Mouse (Mus musculus) CH12.LX (cell line): ENCODE results near the gene Tapt1. TPM values are rescaled to one million over a fixed set of nuclear protein-coding genes. Genes with fewer than 3 reads are reported as not detected.

Experiments
- DNase-seq: peaks from one replicate; pipeline ENCODE4 v3.0.0-alpha.2; 2013; ENCODE audit errors: extremely low read depth
- H3K27ac ChIP-seq: 2 replicates; pipeline ENCODE4 v1.5.1; 2012; ENCODE audit warnings: low read depth, mild to moderate bottlenecking, control low read depth, moderate library complexity; ENCODE audit not compliant: insufficient read depth
- H3K27me3 ChIP-seq: replicated peaks from 2 replicates; pipeline ENCODE3; 2012; ENCODE audit warnings: inconsistent platforms
- H3K36me3 ChIP-seq, 2 experiments: replicated peaks in 1 of 2; 2 replicates each; pipeline versions ENCODE3 to v1.6.1; 2012; ENCODE audit warnings: inconsistent platforms in 1 of 2, low read length in 1 of 2, mild to moderate bottlenecking in 1 of 2, mixed read lengths in 1 of 2, moderate library complexity in 1 of 2; ENCODE audit not compliant: control insufficient read depth in 1 of 2, insufficient read depth in 1 of 2
- H3K4me1 ChIP-seq, 2 experiments: 2 replicates each; pipeline ENCODE4 v1.6.1; 2012; ENCODE audit warnings: inconsistent platforms in 1 of 2, moderate library complexity in 1 of 2; ENCODE audit not compliant: insufficient read depth in 2 of 2, control insufficient read depth in 1 of 2
- H3K4me2 ChIP-seq: 2 replicates; pipeline ENCODE4 v1.6.1; 2012; ENCODE audit warnings: low read depth, mild to moderate bottlenecking, control low read depth; ENCODE audit not compliant: poor library complexity, insufficient read depth, severe bottlenecking
- H3K4me3 ChIP-seq, 3 experiments: fragments of 150-350 bp in 1 of 3; sonication (generic) in 1 of 3; replicated peaks in 1 of 3; 2 replicates each; pipeline versions ENCODE3 to v1.5.1; 2011 to 2012; ENCODE audit warnings: low read depth in 2 of 3, low read length in 2 of 3, mild to moderate bottlenecking in 2 of 3, moderate library complexity in 2 of 3, control low read depth in 1 of 3, improper control_type of control experiment in 1 of 3, inconsistent platforms in 1 of 3, mixed read lengths in 1 of 3; ENCODE audit not compliant: poor library complexity in 1 of 3
- H3K79me2 ChIP-seq: replicated peaks from 2 replicates; pipeline ENCODE4 v1.6.1; 2012; ENCODE audit warnings: mild to moderate bottlenecking, moderate library complexity; ENCODE audit not compliant: control insufficient read depth, poor library complexity, insufficient read depth, severe bottlenecking; ENCODE audit errors: extremely low read depth
- H3K9ac ChIP-seq: 2 replicates; pipeline ENCODE4 v1.6.1; 2012; ENCODE audit warnings: low read depth, mild to moderate bottlenecking, control low read depth, moderate library complexity; ENCODE audit not compliant: insufficient read depth
- H3K9me3 ChIP-seq: replicated peaks from 2 replicates; pipeline ENCODE3; 2012; ENCODE audit warnings: low read length, inconsistent platforms, mixed read lengths
- CHD1 ChIP-seq: IDR thresholded peaks from 2 replicates; pipeline ENCODE4 v1.6.1; 2012; ENCODE audit warnings: low read depth, low read length, improper control_type of control experiment, inconsistent platforms
- CHD2 ChIP-seq: IDR thresholded peaks from 2 replicates; pipeline ENCODE4 v1.6.1; 2011; ENCODE audit warnings: low read length, improper control_type of control experiment
- E2F4 ChIP-seq: IDR thresholded peaks from 2 replicates; pipeline ENCODE4 v1.6.1; 2011; ENCODE audit warnings: low read depth, low read length, improper control_type of control experiment; ENCODE audit not compliant: insufficient replicate concordance
- HCFC1 ChIP-seq: IDR thresholded peaks from 2 replicates; pipeline ENCODE4 v1.6.1; 2012; ENCODE audit warnings: low read depth, mild to moderate bottlenecking, inconsistent platforms, low read length, improper control_type of control experiment
- IRF4 ChIP-seq: IDR thresholded peaks from 2 replicates; pipeline ENCODE4 v1.6.1; 2014; ENCODE audit warnings: low read depth, mild to moderate bottlenecking, inconsistent platforms, low read length, improper control_type of control experiment
- JUN ChIP-seq: IDR thresholded peaks from 2 replicates; pipeline ENCODE4 v1.6.1; 2011; ENCODE audit warnings: low read depth, mild to moderate bottlenecking, low read length, improper control_type of control experiment, moderate library complexity; ENCODE audit not compliant: insufficient read depth
- MAFK ChIP-seq: IDR thresholded peaks from 2 replicates; pipeline ENCODE4 v1.6.1; 2011; ENCODE audit warnings: low read length, improper control_type of control experiment; ENCODE audit not compliant: insufficient replicate concordance
- MXI1 ChIP-seq: IDR thresholded peaks from 2 replicates; pipeline ENCODE4 v1.6.1; 2011; ENCODE audit warnings: mild to moderate bottlenecking, low read depth, low read length, improper control_type of control experiment
- MYC ChIP-seq: IDR thresholded peaks from 2 replicates; pipeline ENCODE4 v1.6.1; 2011; ENCODE audit warnings: low read depth, mild to moderate bottlenecking, improper control_type of control experiment, low read length
- POLR2AphosphoS2 ChIP-seq: IDR thresholded peaks from 2 replicates; pipeline ENCODE4 v1.6.1; 2011; ENCODE audit warnings: low read depth, low read length, improper control_type of control experiment
- RAD21 ChIP-seq: IDR thresholded peaks from 2 replicates; pipeline ENCODE4 v1.6.1; 2011; ENCODE audit warnings: low read depth, mild to moderate bottlenecking, low read length, improper control_type of control experiment, moderate library complexity
- RCOR1 ChIP-seq: conservative IDR thresholded peaks from 2 replicates; pipeline ENCODE4 v1.6.1; 2012; ENCODE audit warnings: low read depth, mild to moderate bottlenecking, inconsistent platforms, low read length, improper control_type of control experiment
- USF1 ChIP-seq: IDR thresholded peaks from 2 replicates; pipeline ENCODE4 v1.6.1; 2014; ENCODE audit warnings: low read depth, mild to moderate bottlenecking, inconsistent platforms, low read length, improper control_type of control experiment
- ZMIZ1 ChIP-seq: IDR thresholded peaks from 2 replicates; pipeline ENCODE4 v1.6.1; 2012; ENCODE audit warnings: low read depth, mild to moderate bottlenecking, inconsistent platforms, low read length, improper control_type of control experiment
- dilution Hi-C: fragments of 300-500 bp; cut with MboI; formaldehyde crosslinking; loops from 2 replicates; pipeline ENCODE4 v1.14.3; 2020; ENCODE audit warnings: low sequenced_read_pairs; ENCODE audit not compliant: extremely low pct_unique_long_range_greater_than_20kb, extremely low pct_ligation_motif_present
- in situ Hi-C: fragments of 300-500 bp; cut with MboI; formaldehyde crosslinking; loops from 3 replicates; pipeline ENCODE4 v1.14.3; 2019; ENCODE audit warnings: low sequenced_read_pairs, low pct_ligation_motif_present, low pct_unique_long_range_greater_than_20kb, mixed read lengths
- polyA plus RNA-seq: library from polyadenylated mRNA; unstranded; fragments of >175 nt; gene quantifications from 2 replicates; pipeline ENCODE4 v1.2.1, GENCODE M21; 2012; ENCODE audit warnings: low read depth; ENCODE audit not compliant: insufficient read length
- total RNA-seq, 2 experiments: library from RNA; depleted of rRNA; stranded (reverse); fragments of 300-350 nt in 1 of 2; fragments of >200 nt in 1 of 2; gene quantifications; 2 replicates each; pipeline ENCODE4 v1.2.3; 2012 to 2014

Gene Tapt1
- total and polyA plus RNA-seq, 3 experiments, result 15.7 to 40.8 (median 33.5) TPM

DNA sequence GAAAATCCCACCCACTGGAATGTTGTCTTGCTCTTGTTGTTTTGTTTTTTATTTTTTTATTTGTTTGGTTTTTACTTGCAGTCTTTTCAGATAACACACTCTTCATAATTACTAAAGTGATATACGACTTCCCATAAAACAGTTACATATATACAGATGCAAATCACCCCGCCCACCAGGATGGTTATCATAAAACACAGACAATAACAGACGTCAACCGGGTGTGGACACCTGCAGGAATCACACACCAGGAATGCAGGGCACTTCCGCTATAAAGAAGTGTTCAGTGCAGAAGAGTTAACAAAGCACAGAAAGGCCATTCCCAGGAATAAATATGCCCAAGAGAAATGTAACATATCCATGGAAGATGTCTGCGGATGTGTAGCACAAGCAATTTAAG, 68.7 kb downstream of the Tapt1 start:
- TF ChIP-seq HCFC1 (no peak), RCOR1 (no peak), ZMIZ1 (no peak), CHD2 (no peak), USF1 (no peak), MXI1 (no peak)
- TF ChIP-seq, all 38 proteins: peak for 0
- Histone ChIP-seq H3K9me3 (no peaks in the 10 kb centered on the region), H3K4me3 (no peak overlapping the region), H3K27me3 (no peaks in the 10 kb centered on the region), H3K9ac (no peak overlapping the region), H3K79me2 (no peaks in the 10 kb centered on the region), H3K27ac (no peak overlapping the region), H3K4me2 (no peak overlapping the region), H3K4me1 (peaks cover 2 to 20% of the 10 kb centered on the region in 2 experiments; a peak in 3 of 4 replicates), H3K36me3 (no peaks in the 10 kb centered on the region)
- dilution Hi-C loops, result no loop called here
- in situ Hi-C loops, result no loop called here
- no peak for DNase-seq

GRCm38 (mm10) chr5:44153050-44153449, 73.4 kb downstream of the Tapt1 start:
- Histone ChIP-seq H3K4me1 (no peaks in the 10 kb centered on the region), H3K36me3 (no peaks in the 10 kb centered on the region), H3K27ac (no peak overlapping the region), H3K4me2 (no peak overlapping the region), H3K4me3 (no peak overlapping the region), H3K9me3 (peaks cover 3% of the 10 kb centered on the region), H3K79me2 (no peaks in the 10 kb centered on the region), H3K27me3 (no peaks in the 10 kb centered on the region), H3K9ac (no peak overlapping the region)
- DNase-seq, result no peak
- no peak for TF ChIP-seq CHD1
- no peak for TF ChIP-seq IRF4
- no peak for TF ChIP-seq MAFK
- TF ChIP-seq USF1, result no peak
- no peak for TF ChIP-seq MYC
- TF ChIP-seq POLR2AphosphoS2, result no peak
- no peak for TF ChIP-seq JUN
- no peak for TF ChIP-seq E2F4
- dilution Hi-C loops (no loop called here), in situ Hi-C loops (no loop called here)

- TF ChIP-seq CHD1 (no peak), RAD21 (no peak), IRF4 (no peak), POLR2AphosphoS2 (no peak)
- no peaks in the 10 kb centered on the region for H3K79me2 ChIP-seq
- H3K36me3 ChIP-seq, result no peaks in the 10 kb centered on the region
- dilution Hi-C loops (no loop called here), in situ Hi-C loops (no loop called here)
- H3K4me2 ChIP-seq, result no peak overlapping the region
- H3K27me3 ChIP-seq, result no peaks in the 10 kb centered on the region
- DNase-seq, result no peak
- no peak overlapping the region for H3K4me3 ChIP-seq
- no peaks in the 10 kb centered on the region for H3K4me1 ChIP-seq
- H3K9me3 ChIP-seq, result peaks cover 3% of the 10 kb centered on the region
- H3K9ac ChIP-seq, result no peak overlapping the region
- no peak overlapping the region for H3K27ac ChIP-seq
Measured at GRCm38 (mm10) chr5:44151327-44152051, 74.9 kb downstream of the Tapt1 start.
